Mouse (Mus musculus): Measurements from ENCODE around the gene Rgl1. TPM values are rescaled to one million over a fixed set of nuclear protein-coding genes. Genes with fewer than 3 reads are reported as not detected.

The Rgl1 gene
- polyA plus RNA-seq, 1 experiment = 14.4 TPM

- WGBS = 28% methylated on average over 9 of the region's 9 CpGs
Observed at GRCm38 (mm10) chr1:152593831-152594549, 172.2 kb downstream of the Rgl1 start.

GRCm38 (mm10) chr1:152593382-152593781 lies 172.8 kb downstream of the Rgl1 start:
- Histone ChIP-seq H3K4me3 (ENCODE audit: extremely low read depth, insufficient read depth, insufficient read length) (no peak overlapping the region), H3K27ac (ENCODE audit: insufficient read depth, low read length) (peak overlapping the region; percentile 43; the same call in 1 of the 2 replicates)

More at GRCm38 (mm10) chr1:152593831-152594549, 172.2 kb downstream of the Rgl1 start:
- TF ChIP-seq CTCF (IDR thresholded peaks at IDR 0.05; ENCODE audit: extremely low read depth, insufficient read depth, insufficient read length, insufficient replicate concordance) (no peak), POLR2A (IDR thresholded peaks at IDR 0.05; ENCODE audit: low read depth, low read length) (no peak)
- Histone ChIP-seq H3K36me3 (ENCODE audit: control insufficient read depth, insufficient read depth, low read length) (no peaks in the 10 kb centered on the region), H3K4me1 (ENCODE audit: control insufficient read depth, insufficient read depth, insufficient read length) (peaks cover 42% of the 10 kb centered on the region), H3K4me3 (ENCODE audit: extremely low read depth, insufficient read depth, insufficient read length) (no peak overlapping the region), H3K27ac (ENCODE audit: insufficient read depth, low read length) (peak overlapping the region; percentile 3; the same call in 1 of the 2 replicates), H3K27me3 (ENCODE audit: control insufficient read depth, insufficient read depth, low read length) (no peaks in the 10 kb centered on the region)
- no peak for DNase-seq (ENCODE audit: low read depth in 1 of 2, low spot score in 2 of 2)

GRCm38 (mm10) chr1:152592609-152593008 lies 173.5 kb downstream of the Rgl1 start:
- Histone ChIP-seq H3K4me3 (ENCODE audit: extremely low read depth, insufficient read depth, insufficient read length) (no peak overlapping the region), H3K27ac (ENCODE audit: insufficient read depth, low read length) (peak overlapping the region; percentile 50; the same call in 1 of the 2 replicates), H3K4me1 (ENCODE audit: control insufficient read depth, insufficient read depth, insufficient read length) (peaks cover 38% of the 10 kb centered on the region), H3K36me3 (ENCODE audit: control insufficient read depth, insufficient read depth, low read length) (no peaks in the 10 kb centered on the region), H3K27me3 (ENCODE audit: control insufficient read depth, insufficient read depth, low read length) (no peaks in the 10 kb centered on the region)
- DNase-seq (ENCODE audit: low read depth in 1 of 2, low spot score in 2 of 2) = no peak
- TF ChIP-seq CTCF (IDR thresholded peaks at IDR 0.05; ENCODE audit: extremely low read depth, insufficient read depth, insufficient read length, insufficient replicate concordance) = no peak
- TF ChIP-seq POLR2A (IDR thresholded peaks at IDR 0.05; ENCODE audit: low read depth, low read length) = no peak
- WGBS = 36% methylated on average over 6 of the region's 6 CpGs

More at GRCm38 (mm10) chr1:152593382-152593781, 172.8 kb downstream of the Rgl1 start:
- peaks cover 38% of the 10 kb centered on the region for H3K4me1 ChIP-seq (ENCODE audit: control insufficient read depth, insufficient read depth, insufficient read length)
- no peaks in the 10 kb centered on the region for H3K27me3 ChIP-seq (ENCODE audit: control insufficient read depth, insufficient read depth, low read length)
- no peak for DNase-seq (ENCODE audit: low read depth in 1 of 2, low spot score in 2 of 2)
- no peaks in the 10 kb centered on the region for H3K36me3 ChIP-seq (ENCODE audit: control insufficient read depth, insufficient read depth, low read length)
- 82% methylated on average over 7 of the region's 7 CpGs for WGBS
- TF ChIP-seq POLR2A (IDR thresholded peaks at IDR 0.05; ENCODE audit: low read depth, low read length) (no peak), CTCF (IDR thresholded peaks at IDR 0.05; ENCODE audit: extremely low read depth, insufficient read depth, insufficient read length, insufficient replicate concordance) (no peak)

GRCm38 (mm10) chr1:152591746-152592498 lies 174.2 kb downstream of the Rgl1 start:
- Histone ChIP-seq H3K36me3 (ENCODE audit: control insufficient read depth, insufficient read depth, low read length) (no peaks in the 10 kb centered on the region; the same call in 1 of the 2 replicates), H3K4me1 (ENCODE audit: control insufficient read depth, insufficient read depth, insufficient read length) (peaks cover 34% of the 10 kb centered on the region), H3K27me3 (ENCODE audit: control insufficient read depth, insufficient read depth, low read length) (no peaks in the 10 kb centered on the region), H3K4me3 (ENCODE audit: extremely low read depth, insufficient read depth, insufficient read length) (no peak overlapping the region), H3K27ac (ENCODE audit: insufficient read depth, low read length) (peak overlapping the region; percentile 37)
- DNase-seq (ENCODE audit: low read depth in 1 of 2, low spot score in 2 of 2) = no peak
- TF ChIP-seq CTCF (IDR thresholded peaks at IDR 0.05; ENCODE audit: extremely low read depth, insufficient read depth, insufficient read length, insufficient replicate concordance) = no peak
- TF ChIP-seq POLR2A (IDR thresholded peaks at IDR 0.05; ENCODE audit: low read depth, low read length) = no peak
- WGBS = 67% methylated on average over 15 of the region's 15 CpGs

- no peak overlapping the region for H3K27ac ChIP-seq (ENCODE audit: insufficient read depth, low read length)
- no peaks in the 10 kb centered on the region; the same call in 1 of the 2 replicates for H3K36me3 ChIP-seq (ENCODE audit: control insufficient read depth, insufficient read depth, low read length)
- H3K4me3 ChIP-seq (ENCODE audit: extremely low read depth, insufficient read depth, insufficient read length) = no peak overlapping the region
- 90% methylated on average over 5 of the region's 5 CpGs for WGBS
- DNase-seq (ENCODE audit: low read depth in 1 of 2, low spot score in 2 of 2) = no peak
- H3K27me3 ChIP-seq (ENCODE audit: control insufficient read depth, insufficient read depth, low read length) = no peaks in the 10 kb centered on the region
- H3K4me1 ChIP-seq (ENCODE audit: control insufficient read depth, insufficient read depth, insufficient read length) = peaks cover 37% of the 10 kb centered on the region
- TF ChIP-seq CTCF (IDR thresholded peaks at IDR 0.05; ENCODE audit: extremely low read depth, insufficient read depth, insufficient read length, insufficient replicate concordance) = no peak
- TF ChIP-seq POLR2A (IDR thresholded peaks at IDR 0.05; ENCODE audit: low read depth, low read length) = no peak
Observed at GRCm38 (mm10) chr1:152590321-152590720, 175.8 kb downstream of the Rgl1 start.

GRCm38 (mm10) chr1:152589331-152589935 lies 176.7 kb downstream of the Rgl1 start:
- no peak for DNase-seq (ENCODE audit: low read depth in 1 of 2, low spot score in 2 of 2)
- Histone ChIP-seq H3K36me3 (ENCODE audit: control insufficient read depth, insufficient read depth, low read length) (no peaks in the 10 kb centered on the region; the same call in 1 of the 2 replicates), H3K4me1 (ENCODE audit: control insufficient read depth, insufficient read depth, insufficient read length) (peaks cover 28% of the 10 kb centered on the region), H3K27ac (ENCODE audit: insufficient read depth, low read length) (no peak overlapping the region), H3K27me3 (ENCODE audit: control insufficient read depth, insufficient read depth, low read length) (no peaks in the 10 kb centered on the region), H3K4me3 (ENCODE audit: extremely low read depth, insufficient read depth, insufficient read length) (no peak overlapping the region)
- TF ChIP-seq CTCF (IDR thresholded peaks at IDR 0.05; ENCODE audit: extremely low read depth, insufficient read depth, insufficient read length, insufficient replicate concordance) (no peak), POLR2A (IDR thresholded peaks at IDR 0.05; ENCODE audit: low read depth, low read length) (no peak)
- 79% methylated on average over 9 of the region's 9 CpGs for WGBS
